Mouse (Mus musculus) induced T-regulatory cell, adult 2 months (primary cell): ENCODE measurements around the gene Bbof1.

ENCODE experiments used
- DNase-seq: peaks from one replicate; pipeline ENCODE4 v3.0.0-alpha.2; 2012; ENCODE audit warnings: low read depth

Bbof1 gene

GRCm38 (mm10) chr12:84408819-84409507 is at the start of gene Bbof1, which contains the start of gene Entpd5:
Gene Bbof1 (plus strand): TSS chr12:84409071.
Gene Entpd5 (minus strand): TSS chr12:84409029.
- peak; percentile 93 for DNase-seq

- DNase-seq = peak; percentile 99
Observed at GRCm38 (mm10) chr12:84361555-84362489, 47.0 kb upstream of the Bbof1 start, which contains the start of the genes Coq6 and Fam161b. Gene Coq6 (plus strand): TSS chr12:84361657. Gene Fam161b (minus strand): TSS chr12:84361833.

GRCm38 (mm10) chr12:84362872-84363271 is 46.0 kb upstream of the Bbof1 start:
- DNase-seq = no peak

GRCm38 (mm10) chr12:84364291-84364690 is 44.6 kb upstream of the Bbof1 start:
- no peak for DNase-seq

- DNase-seq = no peak
Observed at GRCm38 (mm10) chr12:84365137-84365536, 43.7 kb upstream of the Bbof1 start.

- DNase-seq = peak; percentile 28
Observed at GRCm38 (mm10) chr12:84366971-84367370, 41.9 kb upstream of the Bbof1 start.

- DNase-seq = no peak
Observed at GRCm38 (mm10) chr12:84371647-84372046, 37.2 kb upstream of the Bbof1 start.

GRCm38 (mm10) chr12:84373831-84374481 is 34.9 kb upstream of the Bbof1 start:
- no peak for DNase-seq

- DNase-seq = no peak
Observed at GRCm38 (mm10) chr12:84382369-84382768, 26.5 kb upstream of the Bbof1 start.

- DNase-seq = no peak
Observed at GRCm38 (mm10) chr12:84384644-84385081, 24.2 kb upstream of the Bbof1 start.

GRCm38 (mm10) chr12:84385408-84385807 is 23.5 kb upstream of the Bbof1 start:
- DNase-seq = no peak

GRCm38 (mm10) chr12:84388097-84388496 is 20.8 kb upstream of the Bbof1 start:
- DNase-seq = no peak

GRCm38 (mm10) chr12:84388774-84389400 is 20.0 kb upstream of the Bbof1 start:
- peak; percentile 34 for DNase-seq

- no peak for DNase-seq
Observed at GRCm38 (mm10) chr12:84390336-84390735, 18.5 kb upstream of the Bbof1 start.

- no peak for DNase-seq
Observed at GRCm38 (mm10) chr12:84392681-84393080, 16.2 kb upstream of the Bbof1 start.

GRCm38 (mm10) chr12:84393847-84394246 is 15.0 kb upstream of the Bbof1 start:
- no peak for DNase-seq

GRCm38 (mm10) chr12:84396947-84397679 is 11.8 kb upstream of the Bbof1 start:
- no peak for DNase-seq

GRCm38 (mm10) chr12:84397685-84398084 is 11.2 kb upstream of the Bbof1 start:
- DNase-seq = no peak

GRCm38 (mm10) chr12:84398629-84399028 is 10.2 kb upstream of the Bbof1 start:
- no peak for DNase-seq

- DNase-seq = no peak
Observed at GRCm38 (mm10) chr12:84399135-84399534, 9.7 kb upstream of the Bbof1 start.

- DNase-seq = no peak
Observed at GRCm38 (mm10) chr12:84399663-84400062, 9.2 kb upstream of the Bbof1 start.
